Mouse (Mus musculus) right cerebral cortex, postnatal 10 days (tissue): Measurements from ENCODE around the gene Mcf2.

ENCODE experiments used
- DNase-seq, 2 experiments: peaks; one replicate each; pipeline ENCODE4 v3.0.0; 2021; ENCODE audit warnings: low spot score in 2 of 2

Mcf2 gene

DNA sequence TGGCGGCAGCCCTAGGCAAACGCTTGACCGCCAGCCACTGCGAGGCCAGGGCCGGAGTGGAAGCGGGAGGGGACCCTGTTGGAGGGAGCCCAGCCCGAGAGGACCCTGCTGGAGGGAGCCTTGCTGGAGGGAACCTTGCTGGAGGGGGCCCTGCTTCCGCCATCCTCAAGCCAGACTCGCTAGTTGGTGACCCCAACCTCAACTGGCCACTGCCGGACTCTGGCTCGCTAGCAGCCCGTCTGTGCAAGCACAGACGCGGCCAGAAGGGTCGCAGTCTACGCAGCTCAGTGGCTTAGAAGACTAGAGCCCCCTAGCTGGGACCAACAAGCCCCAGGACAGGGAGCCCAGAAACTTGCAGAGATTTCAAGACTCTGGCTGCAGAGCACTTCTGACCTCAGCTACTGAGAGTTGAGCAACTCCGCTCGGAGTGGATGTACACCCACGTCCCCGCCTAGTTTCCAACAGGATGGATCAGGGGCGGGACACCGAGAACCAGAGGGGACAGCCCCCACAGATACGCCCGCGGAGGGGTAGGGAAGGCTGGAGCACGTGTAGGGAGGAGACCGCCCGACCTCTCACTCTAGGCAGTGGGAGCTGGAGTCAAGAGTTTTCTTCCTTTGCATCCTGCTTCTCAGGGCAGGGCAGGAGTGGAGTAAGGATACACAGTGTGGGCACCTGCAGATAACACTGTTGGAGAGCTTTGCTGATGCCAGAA, at the start of gene Mcf2:
Gene Mcf2, minus strand, starts transcription at position 346 of the 715 bp plus-strand sequence.
- peak in 1 of 2 experiments; percentile 18 for DNase-seq

GRCm38 (mm10) chrX:60187726-60188125, 8.8 kb upstream of the Mcf2 start:
- no peak for DNase-seq

DNA sequence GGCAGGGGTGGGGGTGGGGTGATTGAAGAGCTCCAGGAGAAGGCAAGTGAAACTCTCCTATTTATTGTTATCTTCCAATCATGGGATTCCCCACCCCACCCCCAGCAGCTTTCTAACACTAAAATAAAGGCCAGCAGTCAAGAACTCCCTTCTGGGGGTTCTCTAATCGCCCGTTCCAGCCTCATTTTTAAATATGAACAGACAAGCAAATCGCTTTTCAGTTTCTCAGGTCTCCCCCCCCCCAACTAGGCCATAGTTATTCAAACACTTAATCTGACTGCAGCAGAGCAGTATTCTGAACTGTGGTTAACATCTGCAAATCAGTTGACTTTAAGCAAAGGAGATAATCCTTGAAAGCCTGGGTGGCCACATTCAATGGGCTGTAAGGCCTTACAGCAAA, 3.7 kb upstream of the Mcf2 start:
- no peak for DNase-seq

DNA sequence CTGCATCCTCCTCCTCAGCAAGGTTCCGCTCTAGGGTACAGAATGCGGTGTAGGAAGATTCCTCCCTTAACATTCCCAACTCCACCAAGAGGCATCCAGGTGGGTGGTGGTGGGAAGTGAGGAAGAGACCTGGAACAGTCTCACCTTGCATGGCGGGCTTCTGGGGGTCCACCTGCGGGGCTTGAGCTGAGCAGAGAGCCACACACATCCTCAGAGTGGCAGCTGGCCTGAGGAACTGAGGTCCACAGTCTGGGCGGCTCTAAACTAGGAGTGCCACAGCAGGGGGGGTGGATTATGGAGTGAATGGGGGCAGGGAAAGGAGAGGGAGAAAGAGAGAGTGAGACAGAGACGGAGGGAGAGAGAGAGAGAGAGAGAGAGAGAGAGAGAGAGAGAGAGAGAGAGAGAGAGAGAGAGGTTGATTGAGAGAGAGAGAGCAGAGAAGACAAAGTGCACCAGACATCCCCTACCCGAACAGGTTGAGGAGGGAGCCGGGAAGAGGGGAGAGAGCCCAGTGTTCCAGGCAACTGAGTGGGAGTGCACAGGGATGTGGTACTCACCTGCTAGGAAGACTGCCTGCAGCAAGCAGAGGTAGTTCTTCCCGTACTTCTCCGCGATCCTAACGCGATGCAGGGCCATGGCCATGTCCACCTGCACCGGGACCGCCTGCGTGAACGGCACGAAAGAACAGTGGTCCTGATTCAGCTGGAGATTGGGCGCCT, 705 bp downstream of the Mcf2 start:
- DNase-seq: peak in 1 of 2 experiments; percentile 12

GRCm38 (mm10) chrX:60170106-60170505, 8.8 kb downstream of the Mcf2 start:
- DNase-seq: no peak

- no peak for DNase-seq
Observed at GRCm38 (mm10) chrX:60169511-60169910, 9.4 kb downstream of the Mcf2 start.

- DNase-seq: no peak
Observed at GRCm38 (mm10) chrX:60168796-60169195, 10.1 kb downstream of the Mcf2 start.

GRCm38 (mm10) chrX:60147268-60147974, 31.5 kb downstream of the Mcf2 start:
- DNase-seq: peak; percentile 26 to 29

GRCm38 (mm10) chrX:60075359-60075758, 103.5 kb downstream of the Mcf2 start:
- DNase-seq: no peak

DNA sequence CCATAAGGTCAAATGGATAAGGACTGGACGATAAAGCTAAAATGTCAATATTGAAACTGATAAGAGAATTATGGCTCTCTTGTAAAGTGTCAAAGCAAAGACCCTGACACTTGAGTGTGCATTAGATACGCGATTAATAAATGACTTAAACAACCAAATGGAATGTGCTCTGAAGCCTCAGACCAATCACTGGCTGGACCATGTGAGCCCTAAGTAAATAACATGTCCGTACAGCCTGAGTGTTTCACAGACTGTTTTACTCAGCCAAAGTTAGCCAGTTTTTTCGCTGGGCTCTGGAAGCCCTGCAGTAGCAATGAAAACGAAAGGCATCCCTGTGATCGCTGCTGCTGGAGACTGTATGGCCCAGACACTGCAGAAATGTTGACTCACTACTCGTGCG, 123.7 kb downstream of the Mcf2 start:
- no peak for DNase-seq

- DNase-seq: no peak
Observed at GRCm38 (mm10) chrX:60054745-60055144, 124.1 kb downstream of the Mcf2 start.

- peak; percentile 25 to 41 for DNase-seq
Observed at GRCm38 (mm10) chrX:60026654-60027053, 152.2 kb downstream of the Mcf2 start.

DNA sequence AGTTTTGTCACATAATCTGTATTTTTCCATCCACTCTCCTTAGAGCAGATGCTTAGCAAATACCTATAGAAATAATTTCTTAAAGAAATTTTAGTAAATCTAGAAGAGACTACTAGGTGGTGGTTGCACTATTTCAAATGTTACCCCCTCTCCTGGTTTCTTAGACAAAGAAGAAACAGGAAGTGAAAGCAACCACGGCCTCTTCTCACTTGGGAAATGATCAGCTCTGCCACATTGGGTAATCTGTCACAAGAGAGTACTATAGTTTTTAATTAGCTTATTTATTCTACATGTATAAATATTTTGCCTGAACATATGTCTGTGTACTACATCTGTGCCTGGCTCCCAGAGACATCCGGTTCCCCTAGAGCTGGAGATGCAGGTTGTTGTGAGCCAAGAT, 157.3 kb downstream of the Mcf2 start:
- DNase-seq: no peak

DNA sequence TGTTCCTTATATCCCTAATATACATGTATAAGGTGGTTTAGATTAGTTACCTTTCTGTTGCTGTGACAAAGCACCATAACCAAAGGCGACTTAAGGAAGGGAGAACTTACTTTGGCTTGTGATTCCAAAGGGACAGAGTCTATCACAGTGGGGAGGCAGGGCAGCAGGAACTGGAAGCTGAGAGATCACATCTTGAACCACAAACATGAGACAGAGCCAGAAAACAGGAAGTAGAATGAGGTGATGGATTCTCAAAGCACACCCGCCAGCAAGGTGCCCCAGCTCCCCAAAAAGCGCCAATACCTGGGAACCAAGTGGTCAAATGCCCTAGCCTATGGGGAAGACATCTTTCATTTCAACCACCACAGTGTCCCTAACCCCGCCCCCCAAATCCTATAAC, 157.9 kb downstream of the Mcf2 start:
- no peak for DNase-seq

DNA sequence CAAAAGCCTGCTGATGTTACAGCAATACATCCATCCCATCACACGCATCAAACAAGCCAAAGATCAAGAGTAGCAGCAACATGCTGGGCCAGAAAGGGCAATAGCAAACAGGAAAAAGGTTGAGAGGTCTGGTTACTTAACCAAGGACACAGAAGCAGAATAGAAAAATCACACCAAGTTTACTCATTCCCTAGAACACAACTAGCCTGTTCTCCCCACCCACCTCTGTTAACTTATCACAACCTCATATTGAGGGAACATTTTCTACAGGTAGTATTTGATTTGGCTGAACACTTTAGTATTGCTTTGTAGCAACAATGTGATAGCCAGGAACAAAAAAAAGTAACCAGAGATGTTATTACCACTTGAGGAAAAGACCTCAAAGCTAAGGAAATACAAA, 164.3 kb downstream of the Mcf2 start:
- DNase-seq: no peak

DNA sequence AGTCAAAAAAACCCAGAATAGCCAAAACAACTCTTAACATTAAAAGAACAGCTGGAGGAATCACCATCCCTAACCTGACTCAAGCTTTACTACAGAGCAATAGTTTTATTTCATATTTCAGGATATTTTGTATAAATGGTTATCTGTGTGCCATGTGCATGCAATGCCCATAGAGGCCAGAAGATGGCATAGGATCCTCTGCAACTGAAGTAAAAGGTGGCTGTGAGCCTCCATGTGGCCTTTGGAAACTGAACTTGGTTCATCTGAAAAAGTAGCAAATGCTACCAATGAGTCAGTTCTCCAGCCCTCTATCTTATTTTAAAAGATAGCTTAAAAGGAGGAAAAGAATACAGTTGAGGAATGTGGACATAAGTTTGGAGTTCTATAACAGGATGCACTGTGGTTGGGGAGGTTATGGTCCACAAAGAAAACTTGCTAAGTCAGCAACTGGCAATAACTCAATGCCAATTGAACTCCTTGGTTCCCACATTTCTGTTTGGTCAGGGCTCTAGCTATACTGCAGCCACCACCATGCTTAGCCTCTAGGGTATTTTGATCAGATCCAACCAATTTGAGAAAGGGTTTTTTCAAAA, 165.7 kb downstream of the Mcf2 start:
- DNase-seq: peak; percentile 20 to 37
